Mouse (Mus musculus) liver (tissue): Measurements from ENCODE around the gene Lipc.
A peak's percentile ranks its signal among the peaks of the same experiment; 100 is the strongest.

ENCODE experiments used
- DNase-seq: peaks from one replicate; pipeline ENCODE4 v3.0.0-alpha.2; 2020; ENCODE audit warnings: mixed read lengths

Lipc gene

GRCm38 (mm10) chr9:70952126-70952525, at the start of gene Lipc:
Lipc (minus strand) TSS chr9:70952226.
- no peak for DNase-seq

- DNase-seq: no peak
These were observed 47.1 kb upstream of the Lipc start for GRCm38 (mm10) chr9:70999161-70999560.

GRCm38 (mm10) chr9:70998719-70999118, 46.7 kb upstream of the Lipc start:
- no peak for DNase-seq

GRCm38 (mm10) chr9:70993326-70993725, 41.3 kb upstream of the Lipc start:
- no peak for DNase-seq

GRCm38 (mm10) chr9:70991401-70991800, 39.4 kb upstream of the Lipc start:
- no peak for DNase-seq

- DNase-seq: no peak
These were observed 35.2 kb upstream of the Lipc start for GRCm38 (mm10) chr9:70987210-70987609.

- no peak for DNase-seq
These were observed 31.0 kb upstream of the Lipc start for GRCm38 (mm10) chr9:70982991-70983480.

- peak; percentile 10 for DNase-seq
These were observed 29.7 kb upstream of the Lipc start for GRCm38 (mm10) chr9:70981721-70982120.

- no peak for DNase-seq
These were observed 27.6 kb upstream of the Lipc start for GRCm38 (mm10) chr9:70979641-70980040.

- DNase-seq: no peak
These were observed 27.1 kb upstream of the Lipc start for GRCm38 (mm10) chr9:70979171-70979570.

GRCm38 (mm10) chr9:70977392-70977791, 25.4 kb upstream of the Lipc start:
- DNase-seq: no peak

- DNase-seq: no peak
These were observed 23.9 kb upstream of the Lipc start for GRCm38 (mm10) chr9:70975921-70976320.

- no peak for DNase-seq
These were observed 21.3 kb upstream of the Lipc start for GRCm38 (mm10) chr9:70973286-70973685.

GRCm38 (mm10) chr9:70969244-70969643, 17.2 kb upstream of the Lipc start:
- no peak for DNase-seq

- no peak for DNase-seq
These were observed 14.3 kb upstream of the Lipc start for GRCm38 (mm10) chr9:70965999-70966994.

- DNase-seq: no peak
These were observed 13.4 kb upstream of the Lipc start for GRCm38 (mm10) chr9:70965422-70965821.

- DNase-seq: no peak
These were observed 13.0 kb upstream of the Lipc start for GRCm38 (mm10) chr9:70965011-70965410.

- no peak for DNase-seq
These were observed 11.4 kb upstream of the Lipc start for GRCm38 (mm10) chr9:70963461-70963891.

GRCm38 (mm10) chr9:70962781-70963455, 10.9 kb upstream of the Lipc start:
- DNase-seq: no peak

- no peak for DNase-seq
These were observed 8.3 kb upstream of the Lipc start for GRCm38 (mm10) chr9:70960301-70960700.

- no peak for DNase-seq
These were observed 7.8 kb upstream of the Lipc start for GRCm38 (mm10) chr9:70959866-70960265.

- DNase-seq: no peak
These were observed 7.4 kb upstream of the Lipc start for GRCm38 (mm10) chr9:70959447-70959846.

GRCm38 (mm10) chr9:70958381-70958780, 6.4 kb upstream of the Lipc start:
- no peak for DNase-seq

GRCm38 (mm10) chr9:70957717-70958116, 5.7 kb upstream of the Lipc start:
- no peak for DNase-seq
